Mouse (Mus musculus) thymus, adult 2 months (tissue): Measurements from ENCODE around the gene Mettl7a3.
"Not testable (repeated sequence)": the region's sequence is repeated elsewhere in the genome, so short reads cannot be mapped to it uniquely, and the experiment has no call there.

Experiments used
- CTCF ChIP-seq: fragments of 200-500 bp; IDR thresholded peaks from 2 replicates; pipeline ENCODE4 v1.5.1; 2012; ENCODE audit warnings: mild to moderate bottlenecking, control low read depth, low read length, moderate library complexity, borderline replicate concordance; ENCODE audit not compliant: control insufficient read depth, poor library complexity, insufficient read depth; ENCODE audit errors: extremely low read depth
- POLR2A ChIP-seq: fragments of 200-500 bp; IDR thresholded peaks from 2 replicates; pipeline ENCODE4 v1.6.1; 2012; ENCODE audit warnings: mild to moderate bottlenecking, low read length, control low read depth, moderate library complexity; ENCODE audit not compliant: control insufficient read depth, poor library complexity, insufficient read depth; ENCODE audit errors: extremely low read depth

DNA sequence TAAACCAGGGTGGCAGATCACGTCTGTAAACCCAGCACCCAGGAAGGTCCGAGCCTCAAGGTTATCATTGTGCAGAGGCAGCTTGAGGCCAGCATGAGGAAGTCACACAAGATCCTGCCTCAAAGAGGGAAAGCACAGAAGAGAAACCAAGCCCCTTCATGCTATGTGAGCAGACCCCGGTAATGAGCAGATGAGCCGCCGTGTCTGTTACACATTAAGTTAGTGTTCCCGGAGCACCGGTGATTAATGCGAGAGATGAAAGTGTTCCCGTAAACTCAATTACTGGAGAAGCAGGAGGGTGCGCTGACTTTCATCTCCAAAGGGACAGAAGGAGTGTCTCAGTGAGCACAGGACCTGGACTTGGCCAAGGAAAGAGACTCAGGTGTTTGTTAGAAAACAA, 5.4 kb upstream of the Mettl7a3 start:
- not testable (repeated sequence) for TF ChIP-seq POLR2A, CTCF
